Mouse (Mus musculus) liver, embryonic 14.5 days (tissue): Measurements from ENCODE around the gene Lcat.

Experiments used
- CTCF ChIP-seq: IDR thresholded peaks from 2 replicates; pipeline ENCODE4 v1.5.1; 2016; ENCODE audit warnings: antibody characterized with exemption, low read depth, control low read depth
- EP300 ChIP-seq: IDR thresholded peaks from 2 replicates; pipeline ENCODE4 v1.6.1; 2016; ENCODE audit warnings: antibody characterized with exemption, low read depth

- TF ChIP-seq CTCF (no peak), EP300 (no peak)
These were observed 45.4 kb upstream of the Lcat start for GRCm38 (mm10) chr8:105988546-105988945.
